Mouse (Mus musculus): Measurements from ENCODE around the gene Tinagl1.
A peak's percentile ranks its signal among the peaks of the same experiment; 100 is the strongest.

The Tinagl1 gene

GRCm38 (mm10) chr4:130141786-130142185, 33.1 kb downstream of the Tinagl1 start:
- DNase-seq (ENCODE audit: low spot score in 2 of 2) = no peak

- no peak for DNase-seq (ENCODE audit: low spot score in 2 of 2)
Observed at GRCm38 (mm10) chr4:130140992-130141402, 33.9 kb downstream of the Tinagl1 start.

- no peak for DNase-seq (ENCODE audit: low spot score in 2 of 2)
Observed at GRCm38 (mm10) chr4:130139214-130139492, 35.8 kb downstream of the Tinagl1 start, which contains the start of gene Hcrtr1. Gene Hcrtr1 (minus strand): TSS chr4:130139359.

GRCm38 (mm10) chr4:130138441-130139213, 36.3 kb downstream of the Tinagl1 start:
- DNase-seq (ENCODE audit: low spot score in 2 of 2) = peak; percentile 24 to 51

- no peak for DNase-seq (ENCODE audit: low spot score in 2 of 2)
Observed at GRCm38 (mm10) chr4:130133399-130133798, 41.5 kb downstream of the Tinagl1 start.

- DNase-seq (ENCODE audit: low spot score in 2 of 2) = no peak
Observed at GRCm38 (mm10) chr4:130131448-130132105, 43.3 kb downstream of the Tinagl1 start.

GRCm38 (mm10) chr4:130130641-130131350, 44.1 kb downstream of the Tinagl1 start:
- DNase-seq (ENCODE audit: low spot score in 2 of 2) = no peak

- DNase-seq (ENCODE audit: low spot score in 2 of 2) = no peak
Observed at GRCm38 (mm10) chr4:130130082-130130481, 44.8 kb downstream of the Tinagl1 start.

- no peak for DNase-seq (ENCODE audit: low spot score in 2 of 2)
Observed at GRCm38 (mm10) chr4:130128907-130129306, 46.0 kb downstream of the Tinagl1 start.

- DNase-seq (ENCODE audit: low spot score in 2 of 2) = no peak
Observed at GRCm38 (mm10) chr4:130125935-130126334, 49.0 kb downstream of the Tinagl1 start.

GRCm38 (mm10) chr4:130125164-130125563, 49.8 kb downstream of the Tinagl1 start:
- no peak for DNase-seq (ENCODE audit: low spot score in 2 of 2)

GRCm38 (mm10) chr4:130124110-130124509, 50.8 kb downstream of the Tinagl1 start:
- DNase-seq (ENCODE audit: low spot score in 2 of 2) = no peak

GRCm38 (mm10) chr4:130123020-130123419, 51.9 kb downstream of the Tinagl1 start:
- DNase-seq (ENCODE audit: low spot score in 2 of 2) = no peak

- no peak for DNase-seq (ENCODE audit: low spot score in 2 of 2)
Observed at GRCm38 (mm10) chr4:130121560-130121959, 53.4 kb downstream of the Tinagl1 start.

GRCm38 (mm10) chr4:130120752-130121151, 54.2 kb downstream of the Tinagl1 start:
- DNase-seq (ENCODE audit: low spot score in 2 of 2) = no peak

All from natural killer cell, adult 2 months (primary cell).